Mouse (Mus musculus) G1E-ER4 (cell line): ENCODE results near the gene Prom2. TPM values are rescaled to one million over a fixed set of nuclear protein-coding genes. Genes with fewer than 3 reads are reported as not detected.

ENCODE experiments used
- GATA1 ChIP-seq: IDR thresholded peaks from one replicate; pipeline ENCODE4 v1.8.0; 2012; ENCODE audit warnings: low read length, inconsistent platforms
- polyA plus RNA-seq: library from polyadenylated mRNA; stranded (reverse); fragments of >175 nt; gene quantifications from 2 replicates; pipeline ENCODE4 v1.2.3, GENCODE M21; 2012

Gene Prom2
- not detected in 2 replicates for polyA plus RNA-seq

DNA sequence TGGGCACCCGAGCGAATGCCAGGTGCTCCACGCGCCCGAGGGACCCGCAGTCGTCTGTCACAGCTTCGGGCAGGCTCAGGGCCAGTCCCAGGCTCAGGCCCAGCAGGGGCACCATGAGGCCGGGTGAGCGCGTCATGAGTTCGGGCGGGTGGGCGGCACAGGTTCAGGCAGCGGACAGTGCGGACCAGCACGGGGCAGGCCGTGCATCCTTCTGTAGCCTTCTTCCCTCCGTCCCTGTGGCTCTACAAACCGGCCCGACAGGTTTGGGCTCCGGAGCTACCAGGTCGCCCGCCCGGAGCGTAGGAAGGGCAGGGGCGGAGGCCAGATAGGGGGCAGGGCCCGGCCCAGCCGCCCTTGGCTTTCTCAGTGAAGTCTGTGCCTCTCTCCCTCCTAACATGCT, at the start of gene Prom2:
TSS of gene Prom2 (minus strand) at position 283 of the 400 bp plus-strand sequence.
- TF ChIP-seq GATA1 = no peak

DNA sequence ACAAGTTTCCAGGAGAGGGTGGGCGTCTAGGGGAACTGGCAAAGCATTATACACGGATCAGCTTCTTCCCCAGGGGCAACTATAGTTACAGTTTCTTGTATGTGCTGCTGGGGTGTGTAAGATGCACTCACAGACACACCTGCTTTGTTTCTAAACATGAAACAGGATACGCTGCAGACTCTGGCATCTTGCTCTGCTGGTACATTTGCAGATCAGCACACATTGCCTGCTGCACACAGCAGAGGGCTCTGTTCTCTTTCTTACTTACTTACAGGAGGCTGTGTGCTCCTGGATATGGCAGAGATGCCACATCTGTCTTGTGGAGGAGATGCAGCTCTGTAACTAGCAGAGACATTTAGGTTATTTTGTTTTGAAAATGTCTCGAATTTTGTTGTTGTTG, 49.6 kb upstream of the Prom2 start:
- TF ChIP-seq GATA1 = no peak

DNA sequence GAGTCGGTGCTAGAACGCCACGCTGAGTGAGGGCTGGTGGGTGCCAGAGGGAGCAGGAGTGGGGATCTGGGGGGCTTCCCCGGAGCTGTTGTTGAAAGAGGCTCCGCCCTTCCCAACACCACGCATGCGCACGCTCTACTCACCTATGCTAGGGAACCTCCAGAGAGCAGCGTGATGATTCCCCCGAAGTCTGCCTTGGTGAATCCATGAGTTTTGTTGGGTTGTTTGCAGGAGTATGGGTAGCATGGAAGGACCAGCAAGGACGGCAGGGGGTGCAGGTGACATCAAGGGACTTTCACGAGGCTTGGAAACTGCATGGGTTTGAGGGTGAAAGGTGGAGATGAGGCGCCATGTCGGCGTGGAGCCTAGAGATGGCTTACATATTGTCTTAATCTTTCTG, 48.9 kb upstream of the Prom2 start:
- no peak for TF ChIP-seq GATA1

DNA sequence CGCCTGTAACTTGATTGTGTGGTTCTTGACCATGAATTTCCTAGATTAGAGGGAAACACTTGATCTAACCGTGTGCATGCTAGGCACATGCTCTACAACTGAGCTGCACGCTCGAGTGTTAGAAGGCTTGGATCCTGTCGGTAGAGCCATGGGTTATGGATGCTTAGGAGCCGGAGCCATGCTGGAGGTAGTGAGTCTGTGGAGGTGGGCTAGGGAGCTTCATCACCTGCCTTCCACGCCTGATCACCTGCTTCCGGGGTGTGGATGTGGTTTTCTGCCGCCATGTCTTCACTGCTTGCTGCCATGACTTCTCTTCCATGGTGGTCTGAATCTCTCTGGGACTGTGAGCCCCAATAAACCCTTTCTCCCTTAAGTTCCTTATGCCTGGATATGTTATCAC, 47.6 kb upstream of the Prom2 start:
- TF ChIP-seq GATA1 = no peak

DNA sequence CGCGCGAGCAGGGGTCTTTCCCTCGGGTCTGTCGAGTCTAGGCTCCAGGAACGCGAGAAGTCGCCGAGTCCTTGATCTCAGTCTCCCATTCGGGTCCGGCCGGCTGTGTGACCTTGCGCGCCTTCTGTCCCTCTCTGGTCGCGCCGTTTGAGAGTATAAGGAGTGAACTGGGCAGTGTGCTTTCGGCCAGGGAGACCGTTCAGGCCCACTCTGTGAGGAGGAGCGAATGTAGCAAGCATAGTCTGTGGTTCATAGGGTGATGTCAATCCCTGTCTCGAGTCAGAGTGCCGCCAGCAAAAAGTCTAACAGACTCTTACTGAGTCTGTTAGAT, 46.2 kb upstream of the Prom2 start:
- no peak for TF ChIP-seq GATA1

DNA sequence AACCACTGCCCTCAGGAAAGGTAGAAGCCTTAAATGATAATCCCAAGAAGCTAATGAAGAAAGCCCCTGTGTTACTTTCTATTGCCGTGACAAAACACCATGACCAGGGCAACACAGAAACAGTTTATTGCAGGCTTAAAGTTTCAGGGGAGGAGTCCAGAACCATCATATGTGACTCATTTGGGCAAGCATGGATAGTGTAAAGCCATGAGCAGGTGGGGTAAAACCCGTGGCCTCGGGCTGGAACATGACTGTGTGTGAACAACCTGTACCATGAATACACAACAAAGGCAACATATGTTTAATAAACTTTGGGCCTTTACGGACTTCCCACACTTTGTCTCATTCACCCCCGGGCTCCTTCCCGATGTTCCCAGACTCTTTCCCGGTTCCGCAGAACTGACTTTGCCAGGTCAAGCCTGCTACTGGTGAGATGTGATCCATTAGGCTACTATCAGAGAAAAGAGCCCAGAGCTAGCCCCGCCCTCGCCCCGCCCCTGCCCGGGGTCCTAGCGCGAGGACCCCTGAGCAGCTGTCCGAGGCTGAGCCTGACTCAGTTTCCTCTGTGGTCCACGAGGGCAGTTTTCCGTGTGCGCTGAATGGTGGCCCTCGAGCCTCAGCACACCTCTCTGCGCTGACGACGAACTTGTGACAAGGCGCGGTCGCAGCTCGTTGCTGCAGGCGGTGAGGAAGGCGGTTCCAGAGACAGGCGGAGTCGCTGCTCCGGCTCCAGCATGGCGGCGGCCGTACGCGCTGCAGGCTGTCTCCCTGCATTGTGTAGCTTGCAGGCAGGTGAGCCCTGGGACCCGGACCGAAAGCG, 45.6 kb upstream of the Prom2 start, which contains the start of the genes Zfp661 and Mrps5:
TSS of gene Zfp661 (minus strand) at position 401 of the 820 bp plus-strand sequence.
TSS of gene Mrps5 (plus strand) at position 529 of the 820 bp plus-strand sequence.
- no peak for TF ChIP-seq GATA1

DNA sequence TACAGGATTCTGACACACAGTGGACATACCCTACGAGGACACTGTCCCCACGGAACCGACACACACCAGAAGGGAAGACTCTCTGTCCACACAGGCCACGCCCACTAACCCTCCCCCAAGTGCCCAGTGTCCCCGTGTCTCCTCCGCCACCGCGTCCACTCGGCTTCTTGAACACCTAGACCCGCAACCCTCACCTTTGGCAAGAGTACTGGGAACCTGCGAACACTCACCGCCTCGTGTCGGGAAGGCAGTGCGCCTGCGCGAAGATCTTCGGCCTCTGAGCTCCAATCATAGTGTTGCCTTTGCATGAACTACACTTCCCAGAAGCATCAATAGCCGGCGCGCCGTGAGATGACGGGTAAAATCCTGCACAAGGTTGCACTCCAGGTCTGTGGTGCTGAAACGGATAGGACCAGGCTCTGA, 43.2 kb upstream of the Prom2 start:
- no peak for TF ChIP-seq GATA1

DNA sequence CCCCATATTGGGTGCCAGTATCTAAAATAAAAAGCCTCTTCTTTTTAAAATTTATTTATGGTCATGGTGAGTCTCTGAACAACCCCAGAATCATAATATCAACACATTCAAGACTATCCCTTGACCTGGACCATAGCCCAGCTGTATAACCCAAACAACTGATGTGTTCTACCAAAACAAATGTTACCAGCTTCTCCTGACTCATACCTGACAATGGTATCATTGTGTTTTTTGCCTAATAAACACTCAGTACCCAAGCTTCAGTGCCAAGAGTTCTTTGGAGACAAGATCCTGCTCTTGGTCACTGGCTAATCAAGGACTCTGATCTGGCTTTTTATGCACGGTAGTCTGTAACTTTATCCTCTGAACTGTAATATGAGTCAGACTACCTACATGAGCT, 32.1 kb upstream of the Prom2 start:
- TF ChIP-seq GATA1 = no peak

DNA sequence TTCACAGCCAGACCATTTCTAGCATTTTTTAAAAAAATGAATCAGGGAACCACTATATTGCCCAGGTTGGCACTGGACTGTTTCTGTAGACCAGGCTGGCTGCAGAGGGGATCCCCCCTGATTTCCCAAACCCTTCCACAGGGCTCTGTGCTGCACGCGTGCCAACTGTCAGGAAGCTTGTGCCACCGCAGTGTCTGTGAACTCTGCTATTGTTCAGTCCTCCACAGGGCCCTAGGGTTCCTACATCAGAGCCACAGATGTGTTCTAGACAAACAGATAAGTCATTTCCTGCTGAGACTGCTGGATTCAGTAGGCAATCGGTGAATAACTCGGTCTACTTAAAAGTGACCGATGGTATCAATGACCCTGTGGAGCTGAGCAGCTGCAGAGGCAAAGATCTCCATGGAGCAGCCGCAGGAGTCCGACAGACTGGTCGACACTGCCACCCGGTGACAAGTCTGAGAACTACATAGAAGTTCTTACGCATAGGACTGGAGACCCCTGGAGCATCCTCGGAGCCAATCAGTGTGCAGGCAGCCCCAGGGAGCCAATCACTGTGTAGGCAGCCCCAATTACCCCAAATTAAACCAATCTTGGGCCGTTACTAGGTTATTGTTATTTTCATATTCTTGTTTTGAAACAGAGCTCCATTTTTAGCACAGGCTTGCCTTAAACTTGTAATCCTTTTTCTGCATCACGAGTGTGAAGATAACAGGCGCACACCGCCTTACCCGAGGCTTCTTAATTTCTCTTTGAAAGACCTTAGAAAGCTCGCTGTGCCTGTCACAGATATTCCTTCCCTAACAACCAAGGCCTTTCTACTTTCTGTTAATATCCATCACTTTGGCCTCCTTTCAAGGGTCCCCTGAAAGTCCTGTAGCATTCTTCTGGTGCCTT, 18.1 kb upstream of the Prom2 start:
- no peak for TF ChIP-seq GATA1

DNA sequence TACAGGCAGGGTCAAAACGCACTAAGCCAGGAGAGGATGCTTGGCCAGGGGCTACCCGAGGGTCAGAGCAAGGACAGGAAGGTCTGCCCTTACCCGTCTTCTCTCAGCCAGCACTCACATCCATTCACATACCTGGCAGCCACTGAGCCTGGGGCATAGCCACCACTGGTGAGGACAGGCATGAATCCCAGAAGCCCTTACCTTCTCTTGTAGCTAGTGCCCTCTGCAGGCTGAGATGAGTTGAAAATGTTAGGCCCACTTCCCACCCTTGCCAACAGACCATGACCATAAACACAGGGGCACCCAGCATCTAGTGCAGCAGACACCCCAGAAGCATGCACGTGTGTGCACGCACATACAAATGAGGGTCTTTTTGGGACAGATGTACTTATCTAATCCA, 9.8 kb upstream of the Prom2 start:
- TF ChIP-seq GATA1 = no peak

DNA sequence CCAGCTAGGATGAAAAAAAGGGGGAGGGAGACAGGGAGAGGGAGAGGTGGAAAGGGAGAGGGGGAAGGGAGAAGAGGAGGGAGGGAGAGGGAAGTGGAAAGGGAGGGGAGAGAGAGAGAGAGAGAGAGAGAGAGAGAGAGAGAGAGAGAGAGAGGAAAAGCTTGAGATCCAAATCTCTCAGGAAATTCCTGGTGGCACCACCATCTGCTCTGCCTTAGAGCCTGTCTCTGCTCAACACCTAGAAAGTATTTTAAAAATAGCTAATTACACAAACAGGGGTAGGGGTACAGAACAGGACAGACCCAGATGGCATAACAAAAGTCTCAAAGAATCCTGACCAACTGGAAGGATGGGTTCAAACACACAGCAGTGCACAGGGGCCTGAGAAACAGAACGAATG, 9.2 kb upstream of the Prom2 start:
- TF ChIP-seq GATA1 = no peak

DNA sequence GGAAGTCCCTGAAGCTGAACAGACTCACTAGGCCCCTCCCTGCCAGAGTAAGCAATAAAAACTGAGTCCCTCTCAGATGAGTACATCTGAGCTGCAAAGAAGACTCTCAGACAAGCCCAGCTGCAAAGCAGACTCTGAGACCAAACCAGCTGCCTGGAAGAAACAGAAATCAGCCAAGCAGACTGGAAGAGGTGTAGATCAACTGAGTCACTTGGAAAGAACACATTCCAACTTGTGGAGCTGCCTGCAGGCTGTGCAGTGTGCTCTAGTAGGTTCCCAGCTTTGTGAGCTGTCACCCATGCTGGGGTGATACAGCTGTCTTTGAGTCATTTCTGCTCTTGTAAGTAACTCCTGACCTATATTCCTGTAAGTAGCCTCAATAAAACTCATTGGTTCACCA, 8.4 kb upstream of the Prom2 start:
- no peak for TF ChIP-seq GATA1

DNA sequence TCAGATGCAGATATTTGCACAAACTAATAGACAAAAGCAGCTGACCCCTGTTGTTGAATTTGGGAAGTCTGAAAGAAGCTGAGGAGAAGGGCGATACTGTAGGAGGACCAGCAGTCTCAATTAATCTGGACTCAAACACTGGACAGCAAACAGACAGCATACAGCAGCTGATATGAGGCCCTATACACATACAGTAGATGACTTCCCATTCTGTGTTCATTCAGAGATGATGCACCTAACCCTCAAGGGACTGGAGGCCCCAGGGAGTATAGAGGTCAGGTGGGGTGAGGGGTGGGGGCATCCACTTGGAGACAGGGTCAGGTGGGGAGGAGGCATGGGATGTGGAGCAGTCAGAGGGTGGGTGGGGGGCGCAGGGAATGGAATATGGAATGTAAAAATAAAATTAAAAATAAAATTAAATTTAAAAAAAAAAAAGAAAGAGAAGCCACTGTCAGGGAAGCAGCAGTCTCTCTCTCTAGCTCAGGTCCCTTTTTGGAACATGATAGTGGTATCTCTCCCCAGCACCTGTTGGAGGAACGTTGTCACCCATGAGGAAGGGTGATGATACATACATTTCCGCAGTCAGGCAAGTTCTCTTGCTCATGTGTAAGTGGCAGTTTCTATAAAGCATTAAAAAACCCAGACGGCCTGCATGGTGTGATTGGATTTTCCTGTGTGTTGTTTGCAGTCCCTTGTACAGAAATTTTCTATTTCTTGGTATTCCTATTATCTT, 7.2 kb upstream of the Prom2 start:
- TF ChIP-seq GATA1 = no peak

DNA sequence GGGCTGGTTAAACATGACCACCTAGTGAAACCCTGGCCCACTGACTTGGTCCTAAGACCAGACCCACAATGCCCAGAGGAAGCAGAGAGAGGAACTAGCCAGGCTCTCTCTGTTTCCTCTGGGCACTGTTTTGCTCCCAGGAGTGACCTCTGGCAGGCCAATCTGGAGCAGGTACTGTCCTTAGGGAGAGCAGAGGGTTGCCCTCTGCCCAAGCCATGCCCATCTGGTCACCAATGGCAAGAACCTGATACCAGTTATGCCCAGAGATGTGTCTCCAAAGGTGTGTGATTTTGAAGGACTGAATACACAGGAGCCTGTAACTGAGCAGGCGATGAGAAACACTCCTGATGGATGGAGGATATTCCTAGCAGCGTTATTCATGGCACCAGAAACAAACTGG, 430 bp upstream of the Prom2 start:
- no peak for TF ChIP-seq GATA1

DNA sequence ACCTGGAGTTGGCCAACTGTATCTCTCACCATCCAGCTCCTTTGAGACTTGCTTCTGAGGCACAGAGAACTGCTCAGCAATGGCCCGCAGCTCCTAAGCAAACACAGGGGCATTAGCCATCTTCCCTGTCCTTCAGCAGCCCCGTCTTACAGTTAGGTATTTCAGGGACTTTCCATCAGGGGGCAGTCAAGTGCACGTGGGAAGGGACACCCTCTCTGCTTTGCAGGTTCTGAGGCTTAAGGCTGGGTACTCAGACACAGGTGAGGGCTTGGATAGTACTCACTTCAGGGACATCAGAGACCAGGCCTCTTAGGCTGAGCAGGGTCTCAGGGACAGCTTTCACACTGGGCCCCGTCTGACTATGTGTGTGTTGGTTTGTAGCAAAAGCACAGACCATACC, 1.8 kb downstream of the Prom2 start:
- no peak for TF ChIP-seq GATA1

DNA sequence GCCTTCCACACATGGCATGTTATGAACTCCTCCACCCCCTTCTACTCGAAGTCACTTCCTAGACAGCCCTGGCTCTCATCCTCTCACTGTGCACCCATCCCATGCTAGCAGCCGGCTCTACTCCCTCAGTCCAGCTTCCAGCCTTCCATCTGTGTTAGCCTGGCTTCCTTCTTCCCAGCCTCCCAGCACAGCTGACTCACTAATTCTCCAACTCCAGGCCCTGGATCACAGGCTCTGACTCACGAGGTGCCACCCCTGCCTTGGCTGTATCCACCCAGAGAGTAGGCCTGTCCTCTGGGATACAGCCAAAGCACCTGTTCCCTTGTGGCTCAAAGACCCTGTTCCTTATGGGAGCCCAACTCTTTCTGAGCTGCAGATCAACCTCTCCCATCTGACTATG, 3.7 kb downstream of the Prom2 start:
- TF ChIP-seq GATA1 = no peak
